Mouse (Mus musculus): ENCODE measurements at regions not wholly inside any gene's neighbourhood (a gene's known extent, or its start where the extent isn't known, plus 50 kb on each side); places are given as distances from the start of the nearest gene placed in this dataset.

- DNase-seq, result no peak
Observed at GRCm38 (mm10) chr4:72328282-72329025, 127.7 kb upstream of the Tle1 start.

GRCm38 (mm10) chr4:72324913-72325312, 124.2 kb upstream of the Tle1 start:
- no peak for DNase-seq

GRCm38 (mm10) chr4:72285112-72285675, 84.5 kb upstream of the Tle1 start:
- DNase-seq, result no peak

GRCm38 (mm10) chr4:72250531-72250930, 49.8 kb upstream of the Tle1 start:
- DNase-seq, result no peak

Measured in cerebellum, postnatal 10 days (tissue).